Mouse (Mus musculus) frontal cortex, postnatal 14 days (tissue): ENCODE measurements around the gene Anapc11.
A peak's percentile ranks its signal among the peaks of the same experiment; 100 is the strongest.

Experiments
- DNase-seq, 2 experiments: peaks; one replicate each; pipeline ENCODE4 v3.0.0; 2022; ENCODE audit warnings: low spot score in 2 of 2

Gene Anapc11

GRCm38 (mm10) chr11:120627468-120628300, 29.5 kb downstream of the Anapc11 start:
- no peak for DNase-seq

GRCm38 (mm10) chr11:120628601-120629340, 30.6 kb downstream of the Anapc11 start:
- no peak for DNase-seq

- no peak for DNase-seq
These were observed 31.1 kb downstream of the Anapc11 start for GRCm38 (mm10) chr11:120629341-120629730.

- no peak for DNase-seq
These were observed 31.7 kb downstream of the Anapc11 start for GRCm38 (mm10) chr11:120629911-120630310.

- DNase-seq: no peak
These were observed 32.2 kb downstream of the Anapc11 start for GRCm38 (mm10) chr11:120630401-120630871.

- DNase-seq: no peak
These were observed 32.9 kb downstream of the Anapc11 start for GRCm38 (mm10) chr11:120630881-120631725.

GRCm38 (mm10) chr11:120631726-120632448, 33.7 kb downstream of the Anapc11 start:
- DNase-seq: no peak

- peak in 1 of 2 experiments; percentile 60 for DNase-seq
These were observed 34.6 kb downstream of the Anapc11 start for GRCm38 (mm10) chr11:120632559-120633519.

GRCm38 (mm10) chr11:120633520-120634343, 35.5 kb downstream of the Anapc11 start, which contains the start of gene Mafg:
TSS of gene Mafg (minus strand) at chr11:120633600.
- DNase-seq: peak; percentile 86 to 89

GRCm38 (mm10) chr11:120634810-120635209, 36.6 kb downstream of the Anapc11 start:
- no peak for DNase-seq

GRCm38 (mm10) chr11:120641255-120641654, 43.0 kb downstream of the Anapc11 start:
- no peak for DNase-seq

- DNase-seq: no peak
These were observed 43.6 kb downstream of the Anapc11 start for GRCm38 (mm10) chr11:120641869-120642268.

- no peak for DNase-seq
These were observed 44.8 kb downstream of the Anapc11 start for GRCm38 (mm10) chr11:120642939-120643600.

- peak; percentile 89 to 93 for DNase-seq
These were observed 45.4 kb downstream of the Anapc11 start, which contains the start of gene Pycr1 for GRCm38 (mm10) chr11:120643601-120643987. TSS of gene Pycr1 (minus strand) at chr11:120643769.

GRCm38 (mm10) chr11:120647047-120647830, 49.0 kb downstream of the Anapc11 start:
- DNase-seq: no peak

- peak in 1 of 2 experiments; percentile 40 for DNase-seq
These were observed 49.8 kb downstream of the Anapc11 start, which contains the start of gene Myadml2 for GRCm38 (mm10) chr11:120648001-120648476. TSS of gene Myadml2 (minus strand) at chr11:120648158.

- no peak for DNase-seq
These were observed 53.7 kb downstream of the Anapc11 start for GRCm38 (mm10) chr11:120651872-120652271.
